Mouse (Mus musculus) ovary, adult 18-20 months (tissue): ENCODE measurements around the gene Foxk1.

Source experiments
- DNase-seq: peaks from one replicate; pipeline ENCODE4 v3.0.0; 2022; ENCODE audit warnings: low spot score, mixed read lengths

Foxk1 gene

GRCm38 (mm10) chr5:142444791-142445531 lies 43.7 kb downstream of the Foxk1 start:
- DNase-seq: peak; percentile 42

GRCm38 (mm10) chr5:142445709-142446108 lies 44.4 kb downstream of the Foxk1 start:
- DNase-seq: no peak

GRCm38 (mm10) chr5:142448076-142448475 lies 46.8 kb downstream of the Foxk1 start:
- peak; percentile 68 for DNase-seq

- peak; percentile 56 for DNase-seq
Observed at GRCm38 (mm10) chr5:142448623-142449022, 47.3 kb downstream of the Foxk1 start.

- DNase-seq: no peak
Observed at GRCm38 (mm10) chr5:142450846-142451245, 49.5 kb downstream of the Foxk1 start.

GRCm38 (mm10) chr5:142451759-142452158 lies 50.5 kb downstream of the Foxk1 start:
- DNase-seq: no peak

- no peak for DNase-seq
Observed at GRCm38 (mm10) chr5:142453742-142454141, 52.4 kb downstream of the Foxk1 start.

GRCm38 (mm10) chr5:142456318-142456717 lies 55.0 kb downstream of the Foxk1 start:
- DNase-seq: no peak

GRCm38 (mm10) chr5:142457345-142457744 lies 56.0 kb downstream of the Foxk1 start:
- no peak for DNase-seq

- DNase-seq: no peak
Observed at GRCm38 (mm10) chr5:142458791-142459557, 57.7 kb downstream of the Foxk1 start.

GRCm38 (mm10) chr5:142459834-142460233 lies 58.5 kb downstream of the Foxk1 start:
- DNase-seq: no peak

- no peak for DNase-seq
Observed at GRCm38 (mm10) chr5:142461942-142462640, 60.8 kb downstream of the Foxk1 start.

GRCm38 (mm10) chr5:142462641-142462948 lies 61.3 kb downstream of the Foxk1 start:
- no peak for DNase-seq

- DNase-seq: no peak
Observed at GRCm38 (mm10) chr5:142463011-142463410, 61.7 kb downstream of the Foxk1 start.

GRCm38 (mm10) chr5:142463461-142464454 lies 62.5 kb downstream of the Foxk1 start, which contains the start of gene Ap5z1:
Gene Ap5z1 (plus strand): TSS chr5:142463944.
- peak; percentile 97 for DNase-seq

- no peak for DNase-seq
Observed at GRCm38 (mm10) chr5:142468375-142468774, 67.1 kb downstream of the Foxk1 start.

- DNase-seq: no peak
Observed at GRCm38 (mm10) chr5:142469796-142470195, 68.5 kb downstream of the Foxk1 start.

- DNase-seq: no peak
Observed at GRCm38 (mm10) chr5:142473696-142474095, 72.4 kb downstream of the Foxk1 start.

GRCm38 (mm10) chr5:142475669-142476068 lies 74.4 kb downstream of the Foxk1 start:
- no peak for DNase-seq

- no peak for DNase-seq
Observed at GRCm38 (mm10) chr5:142477346-142477745, 76.0 kb downstream of the Foxk1 start.

- no peak for DNase-seq
Observed at GRCm38 (mm10) chr5:142477866-142478615, 76.7 kb downstream of the Foxk1 start.
